9 mouse cellular contexts compared by ENCODE assay signal in genomic region chr13:21711698-21712097, GRCm38 (mm10). TPM values are rescaled to one million over a fixed set of nuclear protein-coding genes. Genes with fewer than 3 reads are reported as not detected.
DNase-seq lines count a peak whose midpoint lies in the region; ATAC-seq and TF ChIP-seq lines count a peak whose summit lies in the region.
"Had no signal": no experiment of that assay in that cellular context is flagged by ENCODE, and none has a peak within 500 bp of the region (broad histone marks: within the 10 kb centered on the region; RNA-seq: fewer than 3 reads in every experiment).

No protein-coding gene starts in this region.

- H3K4me3 ChIP-seq in erythroblast, embryonic 14.5 days (replicated peaks): peak overlapping the region; percentile 86
- H3K4me3 ChIP-seq in forebrain, postnatal 0 days (ENCODE audit: low read depth, low read length): peak overlapping the region; percentile 64
- peak overlapping the region; percentile 63 for H3K4me3 ChIP-seq in liver, embryonic 15.5 days (replicated peaks)

- no peaks in the 10 kb centered on the region for H3K36me3 ChIP-seq in erythroblast, embryonic 14.5 days (ENCODE audit: control insufficient read depth)
- H3K36me3 ChIP-seq in forebrain, postnatal 0 days (ENCODE audit: insufficient read depth): no peaks in the 10 kb centered on the region
- H3K36me3 ChIP-seq in liver, embryonic 15.5 days (replicated peaks): no peaks in the 10 kb centered on the region

- no peak overlapping the region for H3K27ac ChIP-seq in forebrain, postnatal 0 days (ENCODE audit: low read depth, low read length)
- peak overlapping the region; percentile 45; the same call in 1 of the 2 replicates for H3K27ac ChIP-seq in liver, embryonic 15.5 days (replicated peaks)

- H3K9ac ChIP-seq in forebrain, postnatal 0 days: peak overlapping the region; percentile 47; the same call in 1 of the 2 replicates
- H3K9ac ChIP-seq in liver, embryonic 15.5 days: peak overlapping the region; percentile 64; the same call in 1 of the 2 replicates

- no peaks in the 10 kb centered on the region for H3K9me3 ChIP-seq in erythroblast, embryonic 14.5 days (ENCODE audit: control insufficient read depth, low read length)
- H3K9me3 ChIP-seq in forebrain, postnatal 0 days (ENCODE audit: low read length): no peaks in the 10 kb centered on the region
- no peaks in the 10 kb centered on the region for H3K9me3 ChIP-seq in liver, embryonic 15.5 days (replicated peaks)

- TF ChIP-seq CTCF in forebrain, postnatal 0 days (IDR thresholded peaks at IDR 0.05; ENCODE audit: low read depth): no peak

- peak; percentile 64 for DNase-seq in 416B (ENCODE audit: low read depth)
- DNase-seq in forebrain, postnatal 0 days: no peak
- DNase-seq in gastrocnemius, postnatal 25 days: no peak
- no peak for DNase-seq in right cerebral cortex, postnatal 10 days (ENCODE audit: low spot score in 2 of 2)
- DNase-seq in left cerebral cortex, postnatal 4 days: no peak

- H3K4me2 ChIP-seq in forebrain, postnatal 0 days (ENCODE audit: low read depth): peak overlapping the region; percentile 65
- peak overlapping the region; percentile 84 for H3K4me2 ChIP-seq in liver, embryonic 15.5 days

- no peaks in the 10 kb centered on the region for H3K27me3 ChIP-seq in erythroblast, embryonic 14.5 days (ENCODE audit: control insufficient read depth)
- no peaks in the 10 kb centered on the region for H3K27me3 ChIP-seq in forebrain, postnatal 0 days (ENCODE audit: insufficient read depth, low read length)
- no peaks in the 10 kb centered on the region for H3K27me3 ChIP-seq in liver, embryonic 15.5 days

- WGBS in forebrain, postnatal 0 days: 18% methylated on average over 4 of the region's 4 CpGs
- WGBS in liver, embryonic 15.5 days (ENCODE audit: insufficient replicate concordance): 13% methylated on average over 4 of the region's 4 CpGs

- ATAC-seq in erythroblast, adult 5-6 weeks (replicated peaks; ENCODE audit: low FRiP score, poor library complexity, severe bottlenecking): no peak
- ATAC-seq in forebrain, postnatal 0 days: no peak
- no peak for ATAC-seq in liver, embryonic 15.5 days (ENCODE audit: insufficient read depth)

- H3K4me1 ChIP-seq in erythroblast, embryonic 14.5 days (ENCODE audit: control insufficient read depth): peaks cover 39% of the 10 kb centered on the region
- peaks cover 6% of the 10 kb centered on the region; the same call in 1 of the 2 replicates for H3K4me1 ChIP-seq in forebrain, postnatal 0 days (ENCODE audit: insufficient read depth)
- H3K4me1 ChIP-seq in liver, embryonic 15.5 days (replicated peaks): peaks cover 32% of the 10 kb centered on the region

- intact Hi-C loops in left cerebral cortex, postnatal 4 days (cut with DNase I): loop anchor here (5.0 kb wide), 1 partner anchor 1701 kb away; no protein-coding TSS in a partner anchor

RNA-seq across cellular contexts. Expression of gene Hist1h2bl, which starts 4.2 kb away (rescaled TPM):
- polyA plus RNA-seq in erythroblast, embryonic 14.5 days (2012): 2.0 and 7.9 TPM in 2 replicates
- total RNA-seq in erythroblast, adult 5-6 weeks (2015; ENCODE audit: low replicate concordance): 91.5 and 110 TPM in 2 replicates
- 213 and 268 TPM in 2 replicates for total RNA-seq in erythroblast, adult 5-6 weeks (2017; ENCODE audit: low replicate concordance)
- 131 and 141 TPM in 2 replicates for total RNA-seq in forebrain, postnatal 0 days (2014; rRNA removed)
- 0.65 and 0.73 TPM in 2 replicates for polyA plus RNA-seq in forebrain, postnatal 0 days (2015; fragmentation: Nextera tagmentation; extraction: Ambion mirVana)
- polyA plus RNA-seq in liver, embryonic 15.5 days (2015; fragmentation: Nextera tagmentation; extraction: Ambion mirVana): 3.2 and 3.4 TPM in 2 replicates
- 10 to 100 TPM; 15.1 to 26.3 TPM for total RNA-seq in gastrocnemius, postnatal 25 days (2021)
- total RNA-seq in left cerebral cortex, postnatal 4 days (2021): 100 to 1,000 TPM; 112 to 115 TPM

RNA-seq across cellular contexts. Expression of gene Hist1h2ai, which starts 4.5 kb away (rescaled TPM):
- polyA plus RNA-seq in erythroblast, embryonic 14.5 days (2012): 28.0 and 37.9 TPM in 2 replicates
- 6.1 TPM in 1 of 2 replicates, not detected in the other for total RNA-seq in erythroblast, adult 5-6 weeks (2015; ENCODE audit: low replicate concordance)
- total RNA-seq in erythroblast, adult 5-6 weeks (2017; ENCODE audit: low replicate concordance): 1,027 and 1,342 TPM in 2 replicates
- 342 and 560 TPM in 2 replicates for total RNA-seq in forebrain, postnatal 0 days (2014; rRNA removed)
- polyA plus RNA-seq in forebrain, postnatal 0 days (2015; fragmentation: Nextera tagmentation; extraction: Ambion mirVana): 12.1 and 14.6 TPM in 2 replicates
- polyA plus RNA-seq in liver, embryonic 15.5 days (2015; fragmentation: Nextera tagmentation; extraction: Ambion mirVana): 6.7 and 19.9 TPM in 2 replicates
- total RNA-seq in gastrocnemius, postnatal 25 days (2021): 10 to 100 TPM in 1 of 2 experiments, 1 to 10 TPM in 1; 4.4 to 21.0 TPM
- 100 to 1,000 TPM; 129 to 178 TPM for total RNA-seq in left cerebral cortex, postnatal 4 days (2021)

RNA-seq across cellular contexts. Expression of gene Hist1h3h, which starts 5.8 kb away (rescaled TPM):
- polyA plus RNA-seq in erythroblast, embryonic 14.5 days (2012): 27.8 and 67.4 TPM in 2 replicates
- 16.7 TPM in 1 of 2 replicates, not detected in the other for total RNA-seq in erythroblast, adult 5-6 weeks (2015; ENCODE audit: low replicate concordance)
- total RNA-seq in erythroblast, adult 5-6 weeks (2017; ENCODE audit: low replicate concordance): 69.1 and 159 TPM in 2 replicates
- total RNA-seq in forebrain, postnatal 0 days (2014; rRNA removed): 277 and 308 TPM in 2 replicates
- 0.75 and 1.3 TPM in 2 replicates for polyA plus RNA-seq in forebrain, postnatal 0 days (2015; fragmentation: Nextera tagmentation; extraction: Ambion mirVana)
- 4.3 and 10.4 TPM in 2 replicates for polyA plus RNA-seq in liver, embryonic 15.5 days (2015; fragmentation: Nextera tagmentation; extraction: Ambion mirVana)
- total RNA-seq in gastrocnemius, postnatal 25 days (2021): 10 to 100 TPM; 10.1 to 40.0 TPM
- 100 to 1,000 TPM; 159 to 180 TPM for total RNA-seq in left cerebral cortex, postnatal 4 days (2021)

RNA-seq across cellular contexts. Expression of gene Hist1h2bm, which starts 10.1 kb away (rescaled TPM):
- 1.8 and 3.9 TPM in 2 replicates for polyA plus RNA-seq in erythroblast, embryonic 14.5 days (2012)
- total RNA-seq in erythroblast, adult 5-6 weeks (2015; ENCODE audit: low replicate concordance): 65.8 and 82.8 TPM in 2 replicates
- 254 and 277 TPM in 2 replicates for total RNA-seq in erythroblast, adult 5-6 weeks (2017; ENCODE audit: low replicate concordance)
- 308 and 356 TPM in 2 replicates for total RNA-seq in forebrain, postnatal 0 days (2014; rRNA removed)
- polyA plus RNA-seq in forebrain, postnatal 0 days (2015; fragmentation: Nextera tagmentation; extraction: Ambion mirVana): 0.34 TPM in 1 of 2 replicates, not detected in the other
- polyA plus RNA-seq in liver, embryonic 15.5 days (2015; fragmentation: Nextera tagmentation; extraction: Ambion mirVana): 7.6 and 8.8 TPM in 2 replicates
- 1 to 10 TPM; 1.1 to 5.1 TPM for total RNA-seq in gastrocnemius, postnatal 25 days (2021)
- 10 to 100 TPM; 34.8 to 37.4 TPM for total RNA-seq in left cerebral cortex, postnatal 4 days (2021)

RNA-seq across cellular contexts. Expression of gene Olfr1359, which starts 13.8 kb away (rescaled TPM):
- polyA plus RNA-seq in erythroblast, embryonic 14.5 days (2012): not detected in 2 replicates
- not detected in 2 replicates for total RNA-seq in erythroblast, adult 5-6 weeks (2015; ENCODE audit: low replicate concordance)
- total RNA-seq in erythroblast, adult 5-6 weeks (2017; ENCODE audit: low replicate concordance): 0.34 and 0.42 TPM in 2 replicates
- not detected in 2 replicates for total RNA-seq in forebrain, postnatal 0 days (2014; rRNA removed)
- not detected in 2 replicates for polyA plus RNA-seq in forebrain, postnatal 0 days (2015; fragmentation: Nextera tagmentation; extraction: Ambion mirVana)
- polyA plus RNA-seq in liver, embryonic 15.5 days (2015; fragmentation: Nextera tagmentation; extraction: Ambion mirVana): not detected in 2 replicates
- not detected for total RNA-seq in gastrocnemius, postnatal 25 days (2021)
- not detected for total RNA-seq in left cerebral cortex, postnatal 4 days (2021)
- polyA plus RNA-seq: brain, embryonic 14.5 days had no signal
